Comparison of ENCODE assay signal across 9 mouse cellular contexts in genomic region chr5:138778731-138779463, GRCm38 (mm10). TPM values are rescaled to one million over a fixed set of nuclear protein-coding genes. Genes with fewer than 3 reads are reported as not detected.
A peak's percentile ranks its signal among the peaks of the same experiment; 100 is the strongest.
DNase-seq lines count a peak whose midpoint lies in the region; ATAC-seq and TF ChIP-seq lines count a peak whose summit lies in the region.
"Had no signal": no experiment of that assay in that cellular context is flagged by ENCODE, and none has a peak within 500 bp of the region (broad histone marks: within the 10 kb centered on the region; RNA-seq: fewer than 3 reads in every experiment).

No protein-coding gene starts in this region.

- H3K4me1 ChIP-seq in intestine, embryonic 15.5 days (replicated peaks): peaks cover 4% of the 10 kb centered on the region; the same call in 1 of the 2 replicates
- peaks cover 59% of the 10 kb centered on the region for H3K4me1 ChIP-seq in olfactory bulb, adult 2 months (ENCODE audit: control insufficient read depth, insufficient read depth, low read length)
- H3K4me1 ChIP-seq in heart, embryonic 10.5 days: peaks cover 21% of the 10 kb centered on the region

- H3K36me3 ChIP-seq in intestine, embryonic 15.5 days: no peaks in the 10 kb centered on the region
- H3K36me3 ChIP-seq in heart, embryonic 10.5 days: no peaks in the 10 kb centered on the region

- intact Hi-C loops in heart, postnatal 25 days (cut with DNase I): no loop called here

- 49% methylated on average over 9 of the region's 9 CpGs for WGBS in intestine, embryonic 15.5 days
- WGBS in olfactory bulb, adult 2 months: 41% methylated on average over 9 of the region's 9 CpGs
- 71% methylated on average over 9 of the region's 9 CpGs for WGBS in heart, embryonic 10.5 days

- peak; percentile 59; the same call in 1 of the 2 replicates for ATAC-seq in intestine, embryonic 15.5 days

- no peaks in the 10 kb centered on the region for H3K27me3 ChIP-seq in intestine, embryonic 15.5 days (replicated peaks)
- H3K27me3 ChIP-seq in heart, embryonic 10.5 days (ENCODE audit: insufficient read depth, poor library complexity, severe bottlenecking): 0 out of 2 replicates have a peak, but pooled peaks cover under 1% of the 10 kb centered on the region

- no peak overlapping the region for H3K9ac ChIP-seq in intestine, embryonic 15.5 days

- no peak overlapping the region for H3K27ac ChIP-seq in intestine, embryonic 15.5 days
- peak overlapping the region; percentile 81 for H3K27ac ChIP-seq in olfactory bulb, adult 2 months (ENCODE audit: insufficient read depth, low read depth, low read length)
- H3K27ac ChIP-seq in heart, embryonic 10.5 days: no peak overlapping the region

- H3K9me3 ChIP-seq in intestine, embryonic 15.5 days: no peaks in the 10 kb centered on the region
- no peaks in the 10 kb centered on the region for H3K9me3 ChIP-seq in heart, embryonic 10.5 days

- peak; percentile 58 for DNase-seq in MN1 (ENCODE audit: low spot score)
- peak; percentile 68 for DNase-seq in embryo, embryonic 10 days (ENCODE audit: low spot score)
- DNase-seq in left cerebral cortex, adult 11 months (ENCODE audit: low spot score): peak; percentile 52
- DNase-seq in heart, postnatal 25 days (ENCODE audit: low spot score): no peak
- no peak for DNase-seq in heart, embryonic 10.5 days (ENCODE audit: low spot score)
- no peak for DNase-seq in adrenal gland, adult 18-20 months (ENCODE audit: low spot score in 2 of 2)

- no peak for TF ChIP-seq POLR2A in olfactory bulb, adult 2 months (IDR thresholded peaks at IDR 0.05; ENCODE audit: insufficient read depth, low read depth, low read length)

- TF ChIP-seq CTCF in olfactory bulb, adult 2 months (IDR thresholded peaks at IDR 0.05; ENCODE audit: insufficient read depth, low read depth, low read length): no peak

- no peak overlapping the region for H3K4me2 ChIP-seq in intestine, embryonic 15.5 days (replicated peaks)

- H3K4me3 ChIP-seq in intestine, embryonic 15.5 days (replicated peaks): no peak overlapping the region
- H3K4me3 ChIP-seq in olfactory bulb, adult 2 months (ENCODE audit: insufficient read depth, low read depth, low read length): no peak overlapping the region
- H3K4me3 ChIP-seq in heart, embryonic 10.5 days: no peak overlapping the region

RNA-seq across cellular contexts. Expression of gene Fam20c, which starts 24.6 kb away (rescaled TPM):
- polyA plus RNA-seq in intestine, embryonic 15.5 days (2015; fragmentation: Nextera tagmentation; extraction: Ambion mirVana): 7.3 and 8.2 TPM in 2 replicates
- not detected in 2 replicates for polyA plus RNA-seq in olfactory bulb, adult 2 months (2012; ENCODE audit: insufficient read depth, insufficient read length, low replicate concordance, missing spikeins)
- total RNA-seq in heart, postnatal 25 days (2021): 10 to 100 TPM; 10.7 to 12.2 TPM
- polyA plus RNA-seq in heart, embryonic 10.5 days (2016; fragmentation: Nextera tagmentation; extraction: Ambion mirVana): 2.4 and 4.9 TPM in 2 replicates
- total RNA-seq in adrenal gland, adult 18-20 months (2021): 10 to 100 TPM in 1 of 2 experiments, 1 to 10 TPM in 1; 7.9 to 15.8 TPM

RNA-seq across cellular contexts. Expression of gene Gm5294, which starts 41.0 kb away (rescaled TPM):
- not detected in 2 replicates for polyA plus RNA-seq in intestine, embryonic 15.5 days (2015; fragmentation: Nextera tagmentation; extraction: Ambion mirVana)
- not detected in 2 replicates for polyA plus RNA-seq in olfactory bulb, adult 2 months (2012; ENCODE audit: insufficient read depth, insufficient read length, low replicate concordance, missing spikeins)
- total RNA-seq in heart, postnatal 25 days (2021): not detected
- polyA plus RNA-seq in heart, embryonic 10.5 days (2016; fragmentation: Nextera tagmentation; extraction: Ambion mirVana): not detected in 2 replicates
- total RNA-seq in adrenal gland, adult 18-20 months (2021): not detected
- total RNA-seq: left cerebral cortex, postnatal 36 days had no signal

Comparison
In these comparisons a context has a peak if more than half of its experiments do, and no peak if none do; other contexts are left out.
1. DNase-seq: peak in MN1 (single experiment), embryo, embryonic 10 days (single experiment) and left cerebral cortex, adult 11 months (single experiment); none in heart, postnatal 25 days (single experiment), heart, embryonic 10.5 days (single experiment) and adrenal gland, adult 18-20 months (0 of 2).